Mouse (Mus musculus) T-helper 1 cell (primary cell): Measurements from ENCODE around the gene Rhbdd3.

Experiments
- in situ Hi-C: fragments of 300-600 bp; cut with MboI, MseI; formaldehyde crosslinking; loops from one replicate; pipeline ENCODE4 v1.15.1; 2025; ENCODE audit warnings: high pct_unique_total_duplicates

Rhbdd3 gene

DNA sequence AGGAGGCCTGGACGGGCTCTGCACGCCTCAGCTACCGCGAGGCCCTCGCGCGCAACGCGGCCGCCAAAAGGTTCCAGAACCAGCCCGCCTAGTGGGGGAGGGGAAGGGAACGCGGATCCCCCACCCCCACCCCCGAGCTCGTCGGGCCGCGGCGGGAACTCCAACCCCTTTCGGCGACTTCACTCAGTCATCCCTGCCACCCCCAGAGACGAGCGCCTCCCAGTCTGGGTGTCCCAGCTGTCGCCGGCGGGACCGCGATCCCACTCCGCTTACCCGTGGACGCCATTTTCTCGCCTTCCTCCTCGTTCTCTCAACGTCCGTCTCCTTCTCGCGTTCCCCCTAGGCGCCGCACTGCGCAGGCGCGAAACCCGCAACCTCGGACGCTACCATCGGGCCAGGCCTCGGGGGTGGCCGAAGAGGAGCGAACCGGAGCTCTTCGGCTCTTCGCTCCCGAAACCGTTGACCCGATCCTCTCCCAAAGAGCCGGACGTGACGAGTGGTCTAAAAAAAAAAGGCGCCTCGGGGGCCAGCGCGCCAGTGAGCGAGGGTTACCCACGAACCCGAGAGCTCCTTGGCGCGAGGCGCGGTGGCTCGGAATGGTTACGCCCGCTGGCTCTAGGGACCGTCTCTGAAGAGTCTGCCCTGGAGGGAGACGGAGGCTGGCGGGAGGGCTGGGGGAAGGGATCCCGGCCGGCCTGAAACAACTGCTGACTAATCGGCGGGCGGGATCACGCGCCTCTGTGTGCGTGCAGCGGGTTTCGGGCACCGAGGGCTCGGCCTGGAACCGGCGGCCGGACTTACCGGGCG is at the start of gene Rhbdd3, which contains the start of gene Ewsr1:
Rhbdd3 (plus strand) TSS at position 191 of the 807 bp plus-strand sequence.
Ewsr1 (minus strand) TSS at position 531 of the 807 bp plus-strand sequence.
- in situ Hi-C loops: no loop called here

DNA sequence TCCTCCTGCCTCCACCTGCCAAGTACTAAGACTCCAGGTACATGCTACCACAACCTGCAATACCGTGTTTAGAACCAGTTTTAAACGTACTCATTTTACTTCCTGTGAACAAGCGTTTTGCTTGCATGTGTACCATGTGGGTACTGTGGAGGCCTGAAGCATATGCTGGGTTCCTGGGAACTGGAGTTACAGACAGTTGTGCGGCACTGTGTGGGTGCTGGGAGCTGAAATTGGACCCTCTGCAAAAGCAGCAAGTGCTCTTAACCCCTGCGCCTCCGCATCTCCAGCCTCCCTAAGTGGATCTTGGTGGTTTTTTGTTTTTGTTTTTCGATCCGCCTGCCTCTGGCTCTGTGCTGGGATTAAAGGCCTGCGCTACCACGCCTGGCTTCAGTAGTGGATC is 47.1 kb upstream of the Rhbdd3 start:
- in situ Hi-C loops: no loop called here

- in situ Hi-C loops: no loop called here
Measured at GRCm38 (mm10) chr11:5052200-5052854, 46.4 kb upstream of the Rhbdd3 start.

- in situ Hi-C loops: no loop called here
Measured at GRCm38 (mm10) chr11:5054151-5054550, 44.6 kb upstream of the Rhbdd3 start.

DNA sequence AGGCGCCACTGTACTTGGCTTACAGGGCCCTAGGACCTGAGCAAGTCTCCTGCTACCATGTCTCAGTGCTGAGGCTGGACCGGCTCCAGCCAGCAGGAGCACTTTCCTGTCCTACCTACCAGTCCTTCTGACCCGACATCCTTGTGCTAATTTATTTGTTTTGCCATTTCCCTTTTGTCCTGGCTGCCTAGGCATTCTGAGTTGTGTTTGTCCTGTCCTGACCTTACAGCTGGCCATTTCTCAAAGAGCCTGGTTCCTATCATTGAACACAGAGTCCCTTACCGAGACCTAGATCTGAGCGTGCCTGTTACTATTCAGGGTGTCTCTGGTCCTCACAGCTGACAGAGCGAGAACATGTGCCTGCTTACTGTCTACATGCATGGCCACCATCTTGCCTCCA is 43.9 kb upstream of the Rhbdd3 start:
- in situ Hi-C loops: no loop called here

- in situ Hi-C loops: no loop called here
Measured at GRCm38 (mm10) chr11:5055945-5056938, 42.5 kb upstream of the Rhbdd3 start.

DNA sequence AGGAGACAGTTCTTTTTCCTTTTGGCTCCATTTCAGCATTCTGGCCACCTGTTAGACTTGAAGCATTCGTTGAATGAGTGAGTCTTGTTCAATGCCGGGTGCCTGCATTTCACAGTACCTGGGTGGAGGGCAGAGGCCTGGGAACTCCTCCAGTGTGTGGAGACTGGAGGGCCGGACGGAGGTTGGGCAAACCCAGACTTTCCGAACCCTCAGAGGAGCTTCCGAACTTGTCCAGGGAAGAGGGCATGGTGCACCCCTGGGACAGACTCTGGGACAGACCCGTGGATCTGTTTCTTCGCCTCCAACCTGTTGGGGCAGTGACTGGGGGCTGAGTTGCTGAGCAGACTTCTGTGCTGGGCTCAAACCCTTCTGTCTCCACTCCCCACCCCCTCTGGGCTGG is 41.7 kb upstream of the Rhbdd3 start:
- in situ Hi-C loops: no loop called here

GRCm38 (mm10) chr11:5057541-5057855 is 41.2 kb upstream of the Rhbdd3 start:
- in situ Hi-C loops: no loop called here

DNA sequence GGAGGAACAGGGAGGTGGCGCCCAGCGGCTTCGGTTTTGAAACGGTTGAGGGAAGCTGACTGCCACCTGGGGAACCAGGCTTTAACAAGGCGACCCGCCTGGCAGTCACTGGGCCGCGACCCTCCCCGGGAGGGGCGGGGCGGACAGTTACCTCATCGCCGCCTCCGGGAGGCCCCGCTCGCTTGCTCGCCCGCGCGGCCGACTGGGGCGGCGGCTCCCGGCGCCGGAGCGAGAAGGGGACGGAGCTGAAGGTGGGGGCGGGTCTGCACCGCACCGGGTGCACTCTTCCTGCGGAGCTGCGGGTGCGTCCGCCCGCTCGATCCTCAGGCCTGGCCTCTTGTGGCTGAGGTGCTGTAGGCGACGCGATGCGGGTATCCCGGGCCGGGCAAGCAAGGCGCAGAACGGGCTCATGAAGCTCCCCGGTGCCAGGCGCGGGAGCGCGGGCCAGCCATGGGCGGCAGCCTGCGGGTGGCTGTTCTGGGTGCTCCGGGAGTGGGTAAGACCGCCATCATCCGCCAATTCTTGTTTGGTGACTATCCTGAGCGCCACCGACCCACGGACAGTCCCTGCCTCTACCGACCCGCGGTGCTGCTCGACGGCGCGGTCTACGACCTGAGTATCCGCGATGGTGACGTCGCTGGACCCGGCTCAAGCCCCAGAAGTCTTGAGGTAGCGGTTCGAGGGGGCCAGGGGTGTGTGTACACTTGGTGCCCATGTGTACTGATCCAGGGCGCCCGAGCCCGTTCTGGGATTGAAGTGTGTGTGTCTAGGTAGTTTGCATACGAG is 40.7 kb upstream of the Rhbdd3 start, which contains the start of gene Rasl10a:
Rasl10a (plus strand) TSS at position 273 of the 786 bp plus-strand sequence.
- in situ Hi-C loops: no loop called here

DNA sequence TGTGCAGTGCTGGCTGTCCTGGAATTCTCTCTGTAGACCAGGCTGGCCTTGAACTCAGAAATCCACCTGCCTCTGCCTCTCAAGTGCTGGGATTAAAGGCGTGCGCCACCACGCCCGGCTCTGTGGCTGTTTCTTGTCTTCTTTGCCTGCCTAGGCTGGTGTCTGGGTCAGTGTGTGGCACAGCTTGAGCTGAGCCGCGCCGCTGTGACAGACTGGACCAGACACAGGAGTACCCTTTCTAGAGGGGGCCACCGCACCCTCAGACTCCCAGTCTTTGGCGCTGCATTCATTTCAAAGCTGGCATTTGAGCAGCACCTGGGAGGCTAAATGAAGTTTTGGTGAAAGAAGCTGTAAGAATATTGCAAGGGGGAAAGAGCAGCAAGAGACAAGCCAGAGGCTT is 39.9 kb upstream of the Rhbdd3 start:
- in situ Hi-C loops: no loop called here

- in situ Hi-C loops: no loop called here
Measured at GRCm38 (mm10) chr11:5059230-5059629, 39.5 kb upstream of the Rhbdd3 start.

GRCm38 (mm10) chr11:5059704-5060156 is 39.0 kb upstream of the Rhbdd3 start:
- in situ Hi-C loops: loop anchor here (10.0 kb wide), 1 partner anchor 1815 kb away; no protein-coding TSS in a partner anchor

DNA sequence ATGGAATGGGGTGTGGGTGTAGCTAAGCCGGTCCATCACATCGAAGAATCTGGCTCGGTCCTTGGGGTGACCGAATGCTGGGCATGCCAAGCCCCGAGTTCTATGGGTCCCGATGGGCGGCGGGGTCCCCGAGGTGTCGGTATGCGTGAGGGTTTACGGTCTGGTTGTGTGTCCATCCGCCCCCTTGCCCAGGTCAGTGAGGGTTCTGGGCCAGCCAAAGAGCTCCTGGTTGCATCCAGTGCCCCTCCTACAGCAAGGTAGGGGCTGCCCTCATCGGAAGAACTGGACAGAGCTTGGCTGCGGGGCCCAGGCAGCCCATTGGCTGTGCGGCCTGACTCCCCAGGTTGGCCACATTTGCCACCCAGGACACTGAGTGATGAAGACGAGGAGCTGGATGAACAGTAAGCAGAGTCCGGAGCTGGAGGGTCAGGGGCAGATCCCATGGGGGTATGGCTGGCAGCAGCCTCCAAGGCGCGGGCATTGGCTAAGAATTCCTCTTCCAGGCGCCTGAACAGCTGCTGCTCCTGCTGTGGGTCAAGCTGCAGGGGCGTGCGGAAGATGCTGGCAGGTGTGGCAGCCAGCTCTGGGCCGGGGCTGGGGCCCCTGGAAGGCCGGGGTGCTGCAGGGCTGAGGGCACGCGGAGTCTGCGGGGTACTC is 37.8 kb upstream of the Rhbdd3 start:
- in situ Hi-C loops: loop anchor here (10.0 kb wide), 1 partner anchor 1816 kb away; no protein-coding TSS in a partner anchor

DNA sequence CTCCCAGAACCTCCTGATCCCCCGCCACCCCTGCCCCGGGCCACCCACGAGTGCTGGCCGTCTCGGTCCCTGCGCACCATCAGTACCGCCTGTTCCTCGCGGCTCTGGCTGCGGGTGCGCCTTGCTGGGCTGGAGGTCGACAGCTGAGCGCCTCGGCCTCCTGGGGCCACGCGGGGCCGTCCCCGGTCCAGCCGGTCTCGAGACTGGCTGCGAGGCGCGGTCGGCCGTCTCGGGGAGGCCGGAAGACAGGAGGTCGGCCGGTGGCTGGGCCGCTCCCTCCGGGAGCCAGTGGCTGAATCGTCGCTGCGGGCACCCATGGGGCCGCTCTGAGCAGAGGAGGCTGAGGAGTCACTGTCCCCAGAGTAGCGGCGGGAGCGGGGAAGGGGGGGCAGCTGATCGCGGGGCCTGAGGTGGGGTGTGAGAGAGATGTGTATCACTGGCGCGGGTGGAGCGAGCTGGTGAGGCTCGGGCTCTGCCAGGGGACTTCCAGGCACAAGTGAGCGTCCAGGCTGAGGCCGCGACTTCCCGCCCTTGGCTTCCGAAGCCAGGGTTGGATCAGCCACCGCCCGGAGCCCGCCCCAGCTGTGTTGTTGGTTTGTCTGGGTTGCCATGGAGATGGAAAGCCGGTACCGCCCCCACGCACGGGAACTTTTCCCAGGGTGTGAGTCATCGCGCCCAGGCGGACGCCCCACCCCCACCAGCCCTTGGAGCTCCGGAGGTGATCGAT is 37.1 kb upstream of the Rhbdd3 start:
- in situ Hi-C loops: loop anchor here (10.0 kb wide), 1 partner anchor 1817 kb away; no protein-coding TSS in a partner anchor

DNA sequence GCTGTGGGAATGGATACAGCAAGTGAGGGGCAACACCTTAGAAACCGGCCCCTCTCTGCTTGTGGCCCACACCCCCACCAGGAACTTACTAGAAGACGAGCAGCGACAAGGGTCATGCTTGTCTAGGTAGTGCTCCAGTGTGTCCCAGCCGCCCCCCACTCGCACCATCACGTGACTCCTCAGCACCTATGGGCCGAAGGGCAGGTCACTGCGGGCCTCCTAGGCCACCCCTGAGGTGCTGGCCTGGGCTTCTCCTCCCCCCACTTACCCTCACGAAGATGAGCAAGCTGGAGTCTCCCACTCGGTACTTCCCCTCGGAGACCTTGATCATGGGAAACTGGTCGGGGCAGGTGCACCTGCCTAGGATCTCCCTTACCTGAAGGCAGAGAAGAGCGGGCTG is 36.4 kb upstream of the Rhbdd3 start:
- in situ Hi-C loops: loop anchor here (10.0 kb wide), 1 partner anchor 1818 kb away; no protein-coding TSS in a partner anchor

- in situ Hi-C loops: loop anchor here (10.0 kb wide), 1 partner anchor 1818 kb away; no protein-coding TSS in a partner anchor
Measured at GRCm38 (mm10) chr11:5062860-5063505, 35.7 kb upstream of the Rhbdd3 start.

DNA sequence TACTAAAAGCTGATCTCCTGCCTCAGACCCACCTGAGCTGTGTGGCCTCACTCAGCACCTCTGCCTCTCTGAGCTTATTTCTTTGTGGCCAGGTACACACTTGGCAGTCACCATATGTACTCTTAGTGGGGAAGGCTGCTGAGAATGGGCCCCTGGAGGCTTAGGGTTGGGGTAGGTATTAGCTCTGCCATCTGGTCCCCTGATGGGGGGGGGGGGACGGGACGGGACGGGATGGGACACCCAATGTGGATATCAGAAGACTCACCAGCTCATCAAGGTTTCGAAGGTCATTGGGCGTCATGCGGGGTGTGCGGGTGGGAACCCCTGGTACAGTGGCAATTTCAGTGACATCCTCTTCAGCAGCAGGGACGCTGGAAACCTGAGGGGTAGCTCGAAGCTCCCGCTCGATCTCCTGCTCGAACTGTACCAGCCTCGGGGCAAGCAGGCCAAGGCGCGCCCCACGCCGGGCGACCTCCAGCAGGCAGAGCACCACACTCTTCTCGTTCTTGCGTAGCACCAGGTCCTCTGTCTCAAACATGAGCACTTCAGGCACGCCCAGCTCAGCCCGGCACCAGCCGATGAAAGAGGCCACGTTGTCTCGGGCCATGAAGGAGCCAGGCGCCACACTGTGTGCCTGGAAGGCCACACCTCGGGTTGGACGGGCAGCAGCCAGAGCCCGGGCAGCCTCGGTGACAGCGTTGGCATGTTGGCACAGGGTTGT is 35.0 kb upstream of the Rhbdd3 start:
- in situ Hi-C loops: loop anchor here (10.0 kb wide), 1 partner anchor 1819 kb away; no protein-coding TSS in a partner anchor
